Mouse (Mus musculus): ENCODE results near the gene Eloa.
"Not testable (repeated sequence)": the region's sequence is repeated elsewhere in the genome, so short reads cannot be mapped to it uniquely, and the experiment has no call there.

The Eloa gene

GRCm38 (mm10) chr4:135984556-135984955 is 37.0 kb downstream of the Eloa start:
- no peak for DNase-seq

- DNase-seq: no peak
Observed at GRCm38 (mm10) chr4:135981524-135982063, 40.0 kb downstream of the Eloa start.

DNA sequence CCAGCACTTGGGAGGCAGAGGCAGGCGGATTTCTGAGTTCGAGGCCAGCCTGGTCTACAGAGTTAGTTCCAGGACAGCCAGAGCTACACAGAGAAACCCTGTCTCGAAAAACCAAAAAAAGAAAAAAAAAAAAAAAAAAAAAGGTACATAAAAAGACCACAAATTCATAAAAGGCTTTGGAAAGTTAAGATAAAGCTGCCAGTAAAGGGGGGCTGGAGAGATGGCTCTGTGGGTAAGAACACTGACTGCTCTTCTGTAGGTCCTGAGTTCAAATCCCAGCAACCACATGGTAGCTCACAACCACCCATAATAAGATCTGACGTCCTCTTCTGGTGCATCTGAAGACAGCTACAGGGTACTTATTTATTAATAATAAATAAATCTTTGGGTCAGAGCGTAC is 41.3 kb downstream of the Eloa start:
- DNase-seq: not testable (repeated sequence)

GRCm38 (mm10) chr4:135976146-135976545 is 45.4 kb downstream of the Eloa start:
- no peak for DNase-seq

- DNase-seq: no peak
Observed at GRCm38 (mm10) chr4:135972911-135973811, 48.4 kb downstream of the Eloa start.

DNA sequence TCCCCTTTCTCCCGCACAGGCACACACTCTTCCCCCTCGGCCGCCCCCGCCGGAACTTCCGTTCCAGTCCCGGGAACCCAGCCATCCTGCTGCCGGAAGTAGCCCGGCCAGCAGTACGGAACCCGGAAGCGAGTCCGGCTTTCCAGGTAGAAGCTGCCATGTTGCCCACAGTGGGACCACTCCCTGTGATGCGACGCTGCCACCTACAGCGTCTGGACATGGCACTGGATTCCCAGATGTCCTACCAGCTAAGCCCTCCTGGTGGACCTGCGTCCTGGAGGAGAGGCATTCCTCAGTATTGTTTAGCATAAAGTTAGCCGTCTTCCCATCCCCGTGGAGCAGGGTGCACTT is 49.0 kb downstream of the Eloa start, which contains the start of gene Lypla2:
Gene Lypla2 (minus strand): TSS at position 71 of the 351 bp plus-strand sequence.
- peak; percentile 92 to 94 for DNase-seq

GRCm38 (mm10) chr4:135971805-135972555 is 49.6 kb downstream of the Eloa start:
- DNase-seq: no peak

DNA sequence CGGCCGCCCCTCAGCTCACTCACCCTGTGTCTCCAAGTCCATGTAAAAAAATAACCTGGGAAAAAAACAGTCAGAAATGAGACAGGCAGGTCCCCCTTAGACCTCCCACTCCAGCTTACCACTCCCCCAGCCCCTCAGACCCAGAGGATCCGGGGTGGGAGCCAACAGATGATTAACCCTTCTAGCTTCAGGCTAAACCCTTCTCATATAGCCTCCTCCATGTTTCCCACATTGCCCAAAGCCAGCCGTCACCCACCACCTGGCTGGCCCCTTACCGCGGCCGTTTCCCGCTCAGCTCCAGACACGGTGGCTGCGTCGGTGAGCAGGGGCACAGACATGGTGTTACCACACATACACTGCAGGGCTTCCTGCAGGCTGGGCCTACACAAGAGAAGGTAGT is 51.0 kb downstream of the Eloa start:
- no peak for DNase-seq

- DNase-seq: no peak
Observed at GRCm38 (mm10) chr4:135969070-135969750, 52.4 kb downstream of the Eloa start.

DNA sequence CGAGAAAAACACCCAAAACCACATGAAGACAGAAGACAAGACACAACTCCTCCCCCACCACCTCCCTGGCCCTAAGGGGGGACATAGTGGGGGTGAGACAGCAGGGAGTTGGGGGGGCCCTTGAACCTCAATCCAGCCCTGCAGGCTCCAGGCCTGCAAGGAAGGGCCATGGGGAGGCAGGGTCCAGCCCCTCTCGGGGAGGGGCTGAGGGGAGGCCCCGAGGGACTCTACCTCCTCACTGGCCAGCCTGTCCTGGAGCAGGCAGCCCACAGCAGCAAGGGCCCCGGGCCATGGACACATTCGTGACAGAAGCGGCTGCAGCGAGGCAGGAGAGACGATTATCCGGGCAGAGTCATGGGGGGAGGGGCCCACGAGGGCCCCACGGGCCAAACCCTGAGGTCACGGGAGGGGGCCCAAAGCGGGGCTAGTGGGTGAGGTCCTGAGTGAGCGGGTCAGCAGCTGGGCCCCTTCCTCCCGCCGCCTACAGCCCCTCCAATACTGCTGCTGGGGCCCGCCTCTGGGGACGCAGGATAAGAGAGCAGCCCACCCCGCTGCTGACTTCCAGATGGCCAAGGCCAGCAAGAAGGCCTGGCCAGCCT is 53.2 kb downstream of the Eloa start:
- DNase-seq: no peak

GRCm38 (mm10) chr4:135967086-135967760 is 54.3 kb downstream of the Eloa start:
- no peak for DNase-seq

DNA sequence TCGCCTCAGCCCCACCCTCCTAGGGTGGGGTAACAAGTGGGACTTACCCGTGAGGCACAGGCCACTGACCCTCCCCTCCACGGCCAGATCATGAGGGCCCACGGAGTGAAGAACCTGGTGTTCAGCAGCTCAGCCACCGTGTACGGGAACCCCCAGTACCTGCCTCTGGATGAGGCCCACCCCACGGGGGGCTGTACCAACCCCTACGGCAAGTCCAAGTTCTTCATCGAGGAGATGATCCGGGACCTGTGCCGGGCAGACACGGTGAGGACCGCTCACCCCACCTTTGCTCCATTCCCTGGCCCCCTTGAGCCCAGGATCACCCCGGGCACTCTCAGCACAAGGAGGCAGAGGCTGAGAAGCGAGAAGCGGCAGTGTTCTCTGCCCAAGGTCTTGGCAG is 55.3 kb downstream of the Eloa start:
- DNase-seq: no peak

DNA sequence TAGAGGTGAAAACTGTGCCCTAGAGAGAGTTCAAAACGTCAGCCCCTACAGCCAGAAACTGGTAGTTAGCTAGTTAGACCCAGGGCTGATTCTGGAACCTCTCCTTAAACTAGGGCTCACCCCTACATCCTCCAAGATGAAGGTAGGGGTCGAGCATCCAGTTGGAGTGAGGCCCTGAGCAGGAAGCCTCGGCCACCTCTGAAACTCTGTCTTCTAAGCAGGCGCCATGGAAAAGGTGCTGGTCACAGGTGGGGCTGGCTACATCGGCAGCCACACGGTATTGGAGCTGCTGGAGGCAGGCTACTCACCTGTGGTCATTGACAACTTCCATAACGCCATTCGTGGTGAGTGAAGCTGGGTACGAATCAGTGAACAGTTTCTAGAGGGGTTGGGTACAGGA is 56.5 kb downstream of the Eloa start:
- DNase-seq: no peak

GRCm38 (mm10) chr4:135964426-135964825 is 57.1 kb downstream of the Eloa start:
- peak; percentile 78 to 82 for DNase-seq

DNA sequence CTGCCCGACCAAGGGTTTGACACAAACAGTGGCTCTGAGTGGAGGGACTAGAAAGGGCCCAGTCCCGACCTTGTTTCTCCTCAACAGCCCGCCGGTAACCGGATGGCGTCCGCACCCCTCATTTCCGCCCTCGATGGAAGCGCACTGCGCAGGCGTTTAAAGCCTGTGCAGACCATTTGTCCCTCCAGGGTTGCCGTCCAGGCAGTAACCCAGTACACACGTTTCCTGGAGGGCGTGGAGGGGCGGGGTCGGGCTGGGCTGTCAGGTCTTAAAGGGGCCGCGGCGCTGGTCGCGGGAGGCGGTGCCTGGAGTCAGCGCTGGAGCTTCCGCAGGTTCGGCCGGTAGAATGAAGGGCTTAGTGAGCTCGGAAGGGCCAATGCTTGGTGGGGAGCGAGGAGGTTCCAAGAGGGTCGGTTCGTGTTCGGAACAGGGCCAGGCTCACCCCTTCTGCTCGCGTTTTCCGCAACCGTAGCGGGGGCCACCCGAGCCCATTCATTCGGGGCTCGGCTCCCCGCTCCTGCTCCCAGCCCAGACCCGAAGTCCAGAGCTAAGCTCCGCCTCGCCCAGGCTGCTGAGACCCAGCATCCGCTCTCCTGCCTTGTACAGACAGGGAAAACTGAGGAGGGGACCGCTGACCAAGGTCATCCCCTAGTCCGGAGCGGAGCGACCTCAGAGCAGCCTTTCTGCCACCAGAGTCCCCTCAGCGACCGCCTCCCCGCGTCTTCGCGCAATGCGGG is 57.9 kb downstream of the Eloa start, which contains the start of gene Gale:
Gene Gale (plus strand): TSS at position 271 of the 737 bp plus-strand sequence.
- DNase-seq: peak; percentile 96 to 98

GRCm38 (mm10) chr4:135962946-135963345 is 58.6 kb downstream of the Eloa start:
- no peak for DNase-seq

GRCm38 (mm10) chr4:135962198-135962597 is 59.4 kb downstream of the Eloa start:
- DNase-seq: no peak

- no peak for DNase-seq
Observed at GRCm38 (mm10) chr4:135961709-135962108, 59.9 kb downstream of the Eloa start.

DNA sequence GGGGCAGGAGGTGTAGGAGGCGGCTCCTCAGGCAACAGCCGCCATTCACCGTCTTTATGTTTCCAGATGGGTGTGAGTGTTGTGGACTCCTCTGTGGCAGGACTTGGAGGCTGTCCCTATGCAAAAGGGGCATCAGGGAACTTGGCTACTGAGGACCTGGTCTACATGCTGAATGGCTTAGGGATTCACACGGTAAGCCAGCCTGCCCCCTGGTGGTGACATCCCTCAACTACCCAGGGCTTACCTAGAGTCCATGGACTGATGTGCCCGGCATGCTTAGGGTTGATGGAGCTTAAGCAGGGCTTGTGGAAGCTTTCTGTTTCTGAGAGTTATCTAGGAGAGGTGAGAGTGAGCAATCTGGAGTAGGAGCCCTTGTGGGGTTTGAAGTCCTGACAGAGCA is 60.8 kb downstream of the Eloa start:
- peak; percentile 84 to 95 for DNase-seq

GRCm38 (mm10) chr4:135958354-135958753 is 63.2 kb downstream of the Eloa start:
- peak; percentile 86 to 90 for DNase-seq

- DNase-seq: no peak
Observed at GRCm38 (mm10) chr4:135955886-135956285, 65.7 kb downstream of the Eloa start.
